Mouse (Mus musculus): ENCODE results near the gene Gjc3.

DNA sequence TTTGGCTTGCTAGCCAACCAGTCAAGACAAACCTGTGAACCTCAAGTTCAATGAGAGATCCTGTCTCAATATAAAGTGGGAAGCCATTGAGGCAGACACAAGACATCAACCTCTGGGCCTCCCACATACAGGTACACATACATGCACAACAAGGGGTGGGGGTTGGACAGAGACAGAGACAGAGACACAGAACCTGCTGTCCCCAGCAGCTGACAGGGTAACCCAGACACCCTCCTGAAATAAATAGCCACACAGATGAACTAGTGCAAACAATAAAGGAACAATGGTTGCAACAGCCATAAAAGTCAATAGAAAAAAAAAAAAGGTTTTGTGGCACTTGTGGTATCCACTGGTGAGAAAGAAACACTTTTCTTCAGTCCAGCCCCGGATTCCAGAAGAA, 12.5 kb upstream of the Gjc3 start:
- TF ChIP-seq CTCF (conservative IDR thresholded peaks at IDR 0.05 in 1 of 2, IDR thresholded peaks at IDR 0.05 in 1 of 2; ENCODE audit: low read depth in 2 of 2, low read length in 2 of 2) = no peak
- TF ChIP-seq JUND (conservative IDR thresholded peaks at IDR 0.05; ENCODE audit: low read depth, low read length) = no peak
- TF ChIP-seq POLR2A (IDR thresholded peaks at IDR 0.05; ENCODE audit: low read depth, low read length) = no peak
- TF ChIP-seq EP300 (IDR thresholded peaks at IDR 0.05; ENCODE audit: low read length) = no peak
- TF ChIP-seq ZKSCAN1 (IDR thresholded peaks at IDR 0.05; ENCODE audit: borderline replicate concordance, low read depth, low read length) = no peak
- TF ChIP-seq RAD21 (IDR thresholded peaks at IDR 0.05; ENCODE audit: low read depth, low read length) = no peak

All from CH12.LX (cell line).